Mouse (Mus musculus) G1E (cell line): ENCODE measurements at regions not wholly inside any gene's neighbourhood (a gene's known extent, or its start where the extent isn't known, plus 50 kb on each side); places are given as distances from the start of the nearest gene placed in this dataset.

Experiments
- CTCF ChIP-seq: IDR thresholded peaks from 2 replicates; pipeline ENCODE4 v1.5.1; 2012; ENCODE audit warnings: low read depth, low read length, inconsistent platforms, mixed read lengths
- GATA1 ChIP-seq: IDR thresholded peaks from 2 replicates; pipeline ENCODE4 v1.6.1; 2012; ENCODE audit warnings: borderline replicate concordance, low read length, inconsistent platforms, mixed read lengths
- GATA2 ChIP-seq: IDR thresholded peaks from 2 replicates; pipeline ENCODE4 v1.6.1; 2012; ENCODE audit warnings: low read depth, low read length, inconsistent platforms, borderline replicate concordance
- POLR2AphosphoS5 ChIP-seq: IDR thresholded peaks from 2 replicates; pipeline ENCODE4 v1.6.1; 2012; ENCODE audit warnings: low read depth, low read length, inconsistent platforms; ENCODE audit not compliant: insufficient replicate concordance
- TAL1 ChIP-seq: conservative IDR thresholded peaks from 2 replicates; pipeline ENCODE4 v1.6.1; 2012; ENCODE audit warnings: low read depth, low read length, inconsistent platforms, mixed read lengths

GRCm38 (mm10) chr1:61265706-61266127, 288.0 kb downstream of the Icos start:
- TF ChIP-seq CTCF = no peak
- TF ChIP-seq TAL1 = no peak
- no peak for TF ChIP-seq GATA1
- TF ChIP-seq POLR2AphosphoS5 = no peak
- no peak for TF ChIP-seq GATA2
